Mouse (Mus musculus) lung, adult 2 months (tissue): ENCODE data around the gene Txndc17.

Experiments used
- CTCF ChIP-seq: fragments of 200-500 bp; IDR thresholded peaks from 2 replicates; pipeline ENCODE4 v1.5.1; 2011; ENCODE audit warnings: mild to moderate bottlenecking, low read length, control low read depth; ENCODE audit not compliant: insufficient read depth
- POLR2A ChIP-seq: fragments of 200-500 bp; IDR thresholded peaks from 2 replicates; pipeline ENCODE4 v1.6.1; 2011; ENCODE audit warnings: low read depth, mild to moderate bottlenecking, control low read depth, low read length, borderline replicate concordance; ENCODE audit errors: extremely low read depth

DNA sequence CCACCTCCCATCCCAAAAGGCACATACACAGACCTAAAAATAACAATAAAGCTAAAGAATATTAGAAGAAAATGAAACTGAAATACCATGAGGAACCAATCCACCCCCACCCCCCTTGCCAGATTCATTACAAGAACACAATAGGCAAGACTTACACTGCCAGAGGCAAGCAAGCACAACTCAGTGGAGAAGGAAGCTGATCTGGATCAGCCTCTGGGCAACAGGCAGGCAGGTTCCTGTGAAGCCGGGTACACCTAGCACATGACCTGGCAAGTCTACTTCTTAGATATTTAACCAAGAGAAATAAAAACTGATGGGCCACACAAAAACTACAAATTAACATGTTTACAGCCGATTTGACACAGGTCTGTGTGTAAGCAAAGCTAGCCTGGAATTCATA is 44.1 kb upstream of the Txndc17 start:
- TF ChIP-seq POLR2A (no peak), CTCF (no peak)
